Mouse (Mus musculus): ENCODE results near the gene Smarcc2. TPM values are rescaled to one million over a fixed set of nuclear protein-coding genes. Genes with fewer than 3 reads are reported as not detected.

The Smarcc2 gene
- polyA plus RNA-seq, 1 experiment from 2014 or later = 209 TPM

- Histone ChIP-seq H3K9me3 (no peaks in the 10 kb centered on the region), H3K4me2 (no peak overlapping the region), H3K9ac (no peak overlapping the region), H3K36me3 (replicated peaks) (peaks cover 27% of the 10 kb centered on the region), H3K4me1 (no peaks in the 10 kb centered on the region), H3K27ac (no peak overlapping the region), H3K27me3 (replicated peaks) (no peaks in the 10 kb centered on the region), H3K4me3 (no peak overlapping the region)
- no peak for ATAC-seq (replicated peaks)
- WGBS = 87% methylated on average over 4 of the region's 4 CpGs
These were observed 29.6 kb upstream of the Smarcc2 start for GRCm38 (mm10) chr10:128429454-128429853.

- Histone ChIP-seq H3K36me3 (replicated peaks) (peaks cover 58% of the 10 kb centered on the region), H3K27me3 (replicated peaks) (no peaks in the 10 kb centered on the region), H3K9me3 (no peaks in the 10 kb centered on the region), H3K4me1 (no peaks in the 10 kb centered on the region), H3K4me2 (no peak overlapping the region), H3K9ac (no peak overlapping the region), H3K27ac (no peak overlapping the region), H3K4me3 (no peak overlapping the region)
- ATAC-seq (replicated peaks) = no peak
- 98% methylated on average over 2 of the region's 2 CpGs for WGBS
These were observed 25.6 kb upstream of the Smarcc2 start for GRCm38 (mm10) chr10:128433417-128433816.

GRCm38 (mm10) chr10:128434681-128435080 lies 24.4 kb upstream of the Smarcc2 start:
- Histone ChIP-seq H3K4me2 (no peak overlapping the region), H3K27me3 (replicated peaks) (no peaks in the 10 kb centered on the region), H3K4me1 (no peaks in the 10 kb centered on the region), H3K4me3 (no peak overlapping the region), H3K36me3 (replicated peaks) (peaks cover 55% of the 10 kb centered on the region), H3K9me3 (no peaks in the 10 kb centered on the region), H3K9ac (no peak overlapping the region), H3K27ac (no peak overlapping the region)
- 92% methylated on average over 10 of the region's 10 CpGs for WGBS
- ATAC-seq (replicated peaks) = no peak

- H3K4me2 ChIP-seq = no peak overlapping the region
- no peak overlapping the region for H3K27ac ChIP-seq
- H3K9me3 ChIP-seq = no peaks in the 10 kb centered on the region
- H3K27me3 ChIP-seq (replicated peaks) = no peaks in the 10 kb centered on the region
- H3K9ac ChIP-seq = no peak overlapping the region
- H3K36me3 ChIP-seq (replicated peaks) = peaks cover 54% of the 10 kb centered on the region
- ATAC-seq (replicated peaks) = no peak
- H3K4me1 ChIP-seq = no peaks in the 10 kb centered on the region
- no peak overlapping the region for H3K4me3 ChIP-seq
- WGBS = 67% methylated on average over 17 of the region's 17 CpGs
These were observed 23.7 kb upstream of the Smarcc2 start for GRCm38 (mm10) chr10:128435186-128435823.

- Histone ChIP-seq H3K27me3 (replicated peaks) (no peaks in the 10 kb centered on the region), H3K4me3 (no peak overlapping the region), H3K36me3 (replicated peaks) (peaks cover 52% of the 10 kb centered on the region), H3K4me2 (no peak overlapping the region), H3K9ac (no peak overlapping the region), H3K9me3 (no peaks in the 10 kb centered on the region), H3K4me1 (no peaks in the 10 kb centered on the region), H3K27ac (no peak overlapping the region)
- ATAC-seq (replicated peaks) = no peak
- WGBS = 83% methylated on average over 5 of the region's 5 CpGs
These were observed 23.2 kb upstream of the Smarcc2 start for GRCm38 (mm10) chr10:128435873-128436272.

- no peak overlapping the region for H3K9ac ChIP-seq
- H3K36me3 ChIP-seq (replicated peaks) = peaks cover 53% of the 10 kb centered on the region
- no peaks in the 10 kb centered on the region for H3K9me3 ChIP-seq
- no peak overlapping the region for H3K27ac ChIP-seq
- no peaks in the 10 kb centered on the region for H3K4me1 ChIP-seq
- no peak overlapping the region for H3K4me3 ChIP-seq
- WGBS = 94% methylated on average over 8 of the region's 8 CpGs
- H3K4me2 ChIP-seq = no peak overlapping the region
- H3K27me3 ChIP-seq (replicated peaks) = no peaks in the 10 kb centered on the region
- ATAC-seq (replicated peaks) = no peak
These were observed 22.7 kb upstream of the Smarcc2 start for GRCm38 (mm10) chr10:128436376-128436775.

- Histone ChIP-seq H3K27me3 (replicated peaks) (no peaks in the 10 kb centered on the region), H3K27ac (no peak overlapping the region), H3K4me3 (no peak overlapping the region), H3K9ac (no peak overlapping the region), H3K4me2 (no peak overlapping the region), H3K9me3 (no peaks in the 10 kb centered on the region), H3K4me1 (no peaks in the 10 kb centered on the region), H3K36me3 (replicated peaks) (peaks cover 51% of the 10 kb centered on the region)
- 85% methylated on average over 10 of the region's 10 CpGs for WGBS
- ATAC-seq (replicated peaks) = no peak
These were observed 20.3 kb upstream of the Smarcc2 start for GRCm38 (mm10) chr10:128438675-128439279.

GRCm38 (mm10) chr10:128440407-128440806 lies 18.6 kb upstream of the Smarcc2 start:
- H3K4me3 ChIP-seq = no peak overlapping the region
- WGBS = 66% methylated on average over 10 of the region's 10 CpGs
- H3K36me3 ChIP-seq (replicated peaks) = peaks cover 48% of the 10 kb centered on the region
- no peaks in the 10 kb centered on the region for H3K4me1 ChIP-seq
- no peaks in the 10 kb centered on the region for H3K27me3 ChIP-seq (replicated peaks)
- H3K4me2 ChIP-seq = no peak overlapping the region
- H3K9ac ChIP-seq = no peak overlapping the region
- H3K27ac ChIP-seq = no peak overlapping the region
- ATAC-seq (replicated peaks) = no peak
- no peaks in the 10 kb centered on the region for H3K9me3 ChIP-seq

- 82% methylated on average over 10 of the region's 10 CpGs for WGBS
- peaks cover 36% of the 10 kb centered on the region for H3K36me3 ChIP-seq (replicated peaks)
- no peaks in the 10 kb centered on the region for H3K27me3 ChIP-seq (replicated peaks)
These were observed 17.5 kb upstream of the Smarcc2 start for GRCm38 (mm10) chr10:128441324-128442119.

GRCm38 (mm10) chr10:128442718-128443117 lies 16.3 kb upstream of the Smarcc2 start:
- WGBS = 90% methylated on average over 1 of the region's 1 CpGs
- no peaks in the 10 kb centered on the region for H3K4me1 ChIP-seq
- no peak overlapping the region for H3K4me3 ChIP-seq
- ATAC-seq (replicated peaks) = no peak
- peaks cover 27% of the 10 kb centered on the region for H3K36me3 ChIP-seq (replicated peaks)
- no peak overlapping the region for H3K4me2 ChIP-seq
- H3K27me3 ChIP-seq (replicated peaks) = no peaks in the 10 kb centered on the region
- no peak overlapping the region for H3K27ac ChIP-seq
- H3K9me3 ChIP-seq = no peaks in the 10 kb centered on the region
- H3K9ac ChIP-seq = no peak overlapping the region

More at GRCm38 (mm10) chr10:128441324-128442119, 17.5 kb upstream of the Smarcc2 start:
- Histone ChIP-seq H3K4me3 (no peak overlapping the region), H3K9me3 (no peaks in the 10 kb centered on the region), H3K4me1 (no peaks in the 10 kb centered on the region), H3K9ac (no peak overlapping the region), H3K4me2 (no peak overlapping the region), H3K27ac (no peak overlapping the region)
- no peak for ATAC-seq (replicated peaks)

GRCm38 (mm10) chr10:128444354-128444753 lies 14.7 kb upstream of the Smarcc2 start:
- Histone ChIP-seq H3K4me2 (no peak overlapping the region), H3K9me3 (no peaks in the 10 kb centered on the region), H3K4me1 (no peaks in the 10 kb centered on the region), H3K4me3 (no peak overlapping the region), H3K9ac (no peak overlapping the region), H3K27ac (no peak overlapping the region), H3K27me3 (replicated peaks) (no peaks in the 10 kb centered on the region), H3K36me3 (replicated peaks) (peaks cover 14% of the 10 kb centered on the region; the same call in 1 of the 2 replicates)
- no peak for ATAC-seq (replicated peaks)
- WGBS = 81% methylated on average over 6 of the region's 6 CpGs

- H3K9me3 ChIP-seq = no peaks in the 10 kb centered on the region
- WGBS = 87% methylated on average over 4 of the region's 4 CpGs
- peaks cover 5% of the 10 kb centered on the region; the same call in 1 of the 2 replicates for H3K36me3 ChIP-seq (replicated peaks)
- H3K4me1 ChIP-seq = no peaks in the 10 kb centered on the region
- H3K4me2 ChIP-seq = no peak overlapping the region
- H3K27ac ChIP-seq = no peak overlapping the region
- no peaks in the 10 kb centered on the region for H3K27me3 ChIP-seq (replicated peaks)
- H3K4me3 ChIP-seq = no peak overlapping the region
- H3K9ac ChIP-seq = no peak overlapping the region
- ATAC-seq (replicated peaks) = no peak
These were observed 13.6 kb upstream of the Smarcc2 start for GRCm38 (mm10) chr10:128445407-128445806.

Measured in midbrain, embryonic 15.5 days (tissue).